Mouse (Mus musculus) forebrain, embryonic 11.5 days (tissue): Measurements from ENCODE around the gene Pgpep1. TPM values are rescaled to one million over a fixed set of nuclear protein-coding genes. Genes with fewer than 3 reads are reported as not detected.
A peak's percentile ranks its signal among the peaks of the same experiment; 100 is the strongest.

ENCODE experiments used
- ATAC-seq: fragments of 200-750 bp; cut with Nextera tagmentation; replicated peaks from 2 replicates; pipeline ENCODE4 v1.8.0; 2017; ENCODE audit warnings: moderate TSS enrichment; ENCODE audit not compliant: low FRiP score
- DNase-seq: peaks from one replicate; pipeline ENCODE4 v3.0.0-alpha.2; 2017; ENCODE audit warnings: low spot score
- H3K27ac ChIP-seq: fragments of 300-500 bp; sonication (generic); 2 replicates; pipeline ENCODE4 v1.5.1; 2014; ENCODE audit warnings: low read depth, low read length
- H3K27me3 ChIP-seq: fragments of 300-500 bp; sonication (generic); 2 replicates; pipeline ENCODE4 v1.6.1; 2014; ENCODE audit warnings: mild to moderate bottlenecking, low read length, mixed read lengths; ENCODE audit not compliant: control insufficient read depth, insufficient read depth
- H3K36me3 ChIP-seq: fragments of 300-500 bp; sonication (generic); 2 replicates; pipeline ENCODE4 v1.6.1; 2014; ENCODE audit warnings: mild to moderate bottlenecking, low read length, moderate library complexity, mixed read lengths; ENCODE audit not compliant: control insufficient read depth, insufficient read depth
- H3K4me1 ChIP-seq: fragments of 300-500 bp; sonication (generic); replicated peaks from 2 replicates; pipeline ENCODE4 v1.6.1; 2014; ENCODE audit warnings: low read length, mixed read lengths; ENCODE audit not compliant: control insufficient read depth, insufficient read depth
- H3K4me2 ChIP-seq: fragments of 300-500 bp; sonication (generic); 2 replicates; pipeline ENCODE4 v1.6.1; 2014; ENCODE audit warnings: low read depth, mild to moderate bottlenecking, low read length, moderate library complexity, mixed read lengths; ENCODE audit not compliant: severe bottlenecking
- H3K4me3 ChIP-seq: fragments of 300-500 bp; sonication (generic); 2 replicates; pipeline ENCODE4 v1.5.1; 2014; ENCODE audit warnings: low read depth, low read length
- H3K9ac ChIP-seq: fragments of 300-500 bp; sonication (generic); 2 replicates; pipeline ENCODE4 v1.6.1; 2014; ENCODE audit warnings: low read length
- H3K9me3 ChIP-seq: fragments of 300-500 bp; sonication (generic); 2 replicates; pipeline ENCODE4 v1.6.1; 2016; ENCODE audit warnings: low read length, mixed read lengths; ENCODE audit not compliant: control insufficient read depth
- WGBS: fragments of 180-500 bp; shearing (Covaris S2); extraction: QIAGEN DNeasy Blood & Tissue Kit; methylation state at CpG from one replicate; pipeline ENCODE4 v1.1.7; 2014; 5-methylcytosine and 5-hydroxymethylcytosine counted together
- polyA plus RNA-seq: library from polyadenylated mRNA; unstranded; fragments of >200 nt; fragmentation: Nextera tagmentation; extraction: Ambion mirVana; gene quantifications from 2 replicates; pipeline ENCODE4 v1.2.1, GENCODE M21; 2014

The Pgpep1 gene
- polyA plus RNA-seq, 1 experiment from 2014 or later, result 70.9 TPM

GRCm38 (mm10) chr8:70649324-70649723, 10.9 kb downstream of the Pgpep1 start:
- 83% methylated on average over 4 of the region's 4 CpGs for WGBS
- 0 out of 2 replicates have a peak overlapping the region, but pooled peaks have one; percentile 5 for H3K27ac ChIP-seq
- H3K4me1 ChIP-seq, result no peaks in the 10 kb centered on the region
- H3K9me3 ChIP-seq, result no peaks in the 10 kb centered on the region
- ATAC-seq (no peak), DNase-seq (peak; percentile 65)
- H3K36me3 ChIP-seq, result peaks cover 7% of the 10 kb centered on the region; the same call in 1 of the 2 replicates
- H3K4me2 ChIP-seq, result no peak overlapping the region
- H3K27me3 ChIP-seq, result no peaks in the 10 kb centered on the region
- no peak overlapping the region for H3K9ac ChIP-seq
- no peak overlapping the region for H3K4me3 ChIP-seq

- DNase-seq (no peak), ATAC-seq (no peak)
- 74% methylated on average over 3 of the region's 3 CpGs for WGBS
- Histone ChIP-seq H3K27ac (no peak overlapping the region), H3K4me1 (no peaks in the 10 kb centered on the region), H3K9ac (no peak overlapping the region), H3K27me3 (no peaks in the 10 kb centered on the region), H3K4me2 (no peak overlapping the region), H3K9me3 (no peaks in the 10 kb centered on the region), H3K36me3 (peaks cover 7% of the 10 kb centered on the region; the same call in 1 of the 2 replicates), H3K4me3 (no peak overlapping the region)
Measured at GRCm38 (mm10) chr8:70648921-70649320, 11.3 kb downstream of the Pgpep1 start.

- H3K9ac ChIP-seq, result no peak overlapping the region
- DNase-seq, result no peak
- 60% methylated on average over 1 of the region's 1 CpGs for WGBS
- H3K4me1 ChIP-seq, result no peaks in the 10 kb centered on the region
- no peak overlapping the region for H3K4me3 ChIP-seq
- no peak overlapping the region for H3K27ac ChIP-seq
- H3K4me2 ChIP-seq, result no peak overlapping the region
- H3K9me3 ChIP-seq, result no peaks in the 10 kb centered on the region
- H3K27me3 ChIP-seq, result no peaks in the 10 kb centered on the region
- no peak for ATAC-seq
- peaks cover 7% of the 10 kb centered on the region; the same call in 1 of the 2 replicates for H3K36me3 ChIP-seq
Measured at GRCm38 (mm10) chr8:70648164-70648442, 12.1 kb downstream of the Pgpep1 start.

- 61% methylated on average over 8 of the region's 8 CpGs for WGBS
- no peak for DNase-seq
- Histone ChIP-seq H3K36me3 (peaks cover 7% of the 10 kb centered on the region; the same call in 1 of the 2 replicates), H3K4me1 (no peaks in the 10 kb centered on the region), H3K4me2 (no peak overlapping the region), H3K4me3 (no peak overlapping the region), H3K9me3 (no peaks in the 10 kb centered on the region), H3K27ac (no peak overlapping the region), H3K27me3 (no peaks in the 10 kb centered on the region), H3K9ac (no peak overlapping the region)
- 0 out of 2 replicates have a peak, but pooled peaks have one; percentile 16 for ATAC-seq
Measured at GRCm38 (mm10) chr8:70647343-70648163, 12.6 kb downstream of the Pgpep1 start.

GRCm38 (mm10) chr8:70646775-70647174, 13.4 kb downstream of the Pgpep1 start:
- no peaks in the 10 kb centered on the region for H3K27me3 ChIP-seq
- no peak overlapping the region for H3K4me2 ChIP-seq
- no peaks in the 10 kb centered on the region for H3K4me1 ChIP-seq
- no peak overlapping the region for H3K9ac ChIP-seq
- H3K36me3 ChIP-seq, result peaks cover 7% of the 10 kb centered on the region; the same call in 1 of the 2 replicates
- H3K27ac ChIP-seq, result no peak overlapping the region
- no peaks in the 10 kb centered on the region for H3K9me3 ChIP-seq
- no peak overlapping the region for H3K4me3 ChIP-seq
- ATAC-seq, result no peak
- DNase-seq, result no peak

GRCm38 (mm10) chr8:70646369-70646768, 13.8 kb downstream of the Pgpep1 start:
- H3K4me1 ChIP-seq, result no peaks in the 10 kb centered on the region
- no peak overlapping the region for H3K4me2 ChIP-seq
- WGBS, result 79% methylated on average over 6 of the region's 6 CpGs
- no peaks in the 10 kb centered on the region for H3K27me3 ChIP-seq
- DNase-seq, result no peak
- H3K9me3 ChIP-seq, result no peaks in the 10 kb centered on the region
- no peak overlapping the region for H3K27ac ChIP-seq
- peaks cover 7% of the 10 kb centered on the region; the same call in 1 of the 2 replicates for H3K36me3 ChIP-seq
- ATAC-seq, result no peak
- H3K4me3 ChIP-seq, result no peak overlapping the region
- no peak overlapping the region for H3K9ac ChIP-seq

- Histone ChIP-seq H3K4me1 (no peaks in the 10 kb centered on the region), H3K9me3 (no peaks in the 10 kb centered on the region), H3K9ac (no peak overlapping the region), H3K4me3 (no peak overlapping the region), H3K27me3 (no peaks in the 10 kb centered on the region), H3K36me3 (peaks cover 5% of the 10 kb centered on the region; the same call in 1 of the 2 replicates), H3K4me2 (no peak overlapping the region), H3K27ac (no peak overlapping the region)
- DNase-seq, result no peak
- WGBS, result 68% methylated on average over 17 of the region's 17 CpGs
- no peak for ATAC-seq
Measured at GRCm38 (mm10) chr8:70645501-70646224, 14.5 kb downstream of the Pgpep1 start.

GRCm38 (mm10) chr8:70644065-70644464, 16.1 kb downstream of the Pgpep1 start:
- Histone ChIP-seq H3K9ac (no peak overlapping the region), H3K36me3 (no peaks in the 10 kb centered on the region; the same call in 1 of the 2 replicates), H3K4me1 (no peaks in the 10 kb centered on the region), H3K4me3 (no peak overlapping the region), H3K4me2 (no peak overlapping the region), H3K27me3 (no peaks in the 10 kb centered on the region), H3K27ac (no peak overlapping the region), H3K9me3 (no peaks in the 10 kb centered on the region)
- WGBS, result 85% methylated on average over 2 of the region's 2 CpGs
- DNase-seq (no peak), ATAC-seq (no peak)
